Comparison of ENCODE assay signal across 10 mouse cellular contexts in the genomic region with DNA sequence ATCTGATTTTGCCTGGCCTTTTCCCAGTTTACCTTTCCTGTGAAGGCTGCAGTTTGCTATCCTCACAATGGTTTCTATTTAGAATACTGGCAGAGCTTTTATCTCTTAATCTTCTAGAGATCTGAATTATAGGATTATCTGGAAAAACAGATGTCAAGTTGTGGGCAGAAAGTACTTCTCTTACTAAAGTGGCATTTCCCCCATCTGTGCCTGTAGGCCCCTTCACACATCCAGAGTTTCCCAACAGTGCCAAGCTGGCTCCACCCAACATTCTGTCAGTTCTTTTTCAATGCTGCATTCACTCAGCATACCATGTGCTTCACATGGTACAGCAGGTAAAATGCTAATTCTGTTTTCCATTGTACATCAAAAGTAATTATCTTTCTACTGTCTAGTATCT. TPM values are rescaled to one million over a fixed set of nuclear protein-coding genes. Genes with fewer than 3 reads are reported as not detected.
DNase-seq lines count a peak whose midpoint lies in the region; ATAC-seq lines count a peak whose summit lies in the region.
"Had no signal": no experiment of that assay in that cellular context is flagged by ENCODE, and none has a peak within 500 bp of the region (broad histone marks: within the 10 kb centered on the region; RNA-seq: fewer than 3 reads in every experiment).

No protein-coding gene starts in this region.

- ATAC-seq in frontal cortex, adult (ENCODE audit: low TSS enrichment): peak; percentile 94
- ATAC-seq: liver, embryonic 12.5 days had no signal

- DNase-seq in brain, embryonic 18.5 days (ENCODE audit: low read depth, low spot score): peak; percentile 28
- peak; percentile 45 to 46 for DNase-seq in layer of hippocampus, postnatal 36 days
- peak; percentile 40 to 60 for DNase-seq in right cerebral cortex, adult 2 months (ENCODE audit: low spot score in 2 of 2)
- DNase-seq in T-cell, adult 2 months (ENCODE audit: low spot score): no peak
- DNase-seq in thymus, postnatal 0 days (ENCODE audit: low spot score): no peak
- DNase-seq in neural tube, embryonic 10.5 days (ENCODE audit: extremely low spot score, low spot score): no peak
- DNase-seq: heart, adult 18-20 months; kidney, postnatal 10 days had no signal

RNA-seq across cellular contexts. Expression of a gene that starts 28.8 kb away (rescaled TPM):
- total RNA-seq in layer of hippocampus, postnatal 36 days (2021): 10 to 100 TPM; 39.3 to 42.7 TPM
- polyA plus RNA-seq in thymus, postnatal 0 days (2015; fragmentation: Nextera tagmentation; extraction: Ambion mirVana): 25.6 and 28.8 TPM in 2 replicates

Comparison
In these comparisons a context has a peak if more than half of its experiments do, and no peak if none do; other contexts are left out.
1. DNase-seq: peak in brain, embryonic 18.5 days (single experiment), layer of hippocampus, postnatal 36 days (2 of 2) and right cerebral cortex, adult 2 months (2 of 2); none in T-cell, adult 2 months (single experiment), thymus, postnatal 0 days (single experiment) and neural tube, embryonic 10.5 days (single experiment).